In genomic region chr12:69828214-69828613, GRCm38 (mm10) we compare ENCODE assay signal across 13 mouse cellular contexts.
"Had no signal": no experiment of that assay in that cellular context is flagged by ENCODE, and none has a peak within 500 bp of the region (broad histone marks: within the 10 kb centered on the region; RNA-seq: fewer than 3 reads in every experiment).

No protein-coding gene starts in this region.

- H3K9me3 ChIP-seq: limb, embryonic 15.5 days; midbrain, embryonic 15.5 days; neural tube, embryonic 13.5 days had no signal

- ATAC-seq: midbrain, embryonic 15.5 days had no signal

- H3K27ac ChIP-seq: limb, embryonic 15.5 days; liver, embryonic 14.5 days; midbrain, embryonic 15.5 days; neural tube, embryonic 13.5 days had no signal

- DNase-seq: kidney, adult 2 months; kidney, postnatal 25 days; layer of hippocampus, adult 9-11 months; layer of hippocampus, postnatal 36 days; retina, postnatal 1 day; right cerebral cortex, postnatal 4 days; spleen, adult 18-20 months; thymus, adult 2 months; thymus, postnatal 25 days had no signal

- H3K9ac ChIP-seq: limb, embryonic 15.5 days; liver, embryonic 14.5 days; midbrain, embryonic 15.5 days; neural tube, embryonic 13.5 days had no signal

- H3K4me2 ChIP-seq: limb, embryonic 15.5 days; midbrain, embryonic 15.5 days; neural tube, embryonic 13.5 days had no signal

- H3K27me3 ChIP-seq: limb, embryonic 15.5 days; midbrain, embryonic 15.5 days; neural tube, embryonic 13.5 days had no signal

- H3K4me1 ChIP-seq: limb, embryonic 15.5 days; midbrain, embryonic 15.5 days; neural tube, embryonic 13.5 days had no signal

- H3K4me3 ChIP-seq: limb, embryonic 15.5 days; midbrain, embryonic 15.5 days; neural tube, embryonic 13.5 days had no signal
